ENCODE assay signal across 10 mouse cellular contexts in genomic region chr6:77213757-77214409, GRCm38 (mm10). TPM values are rescaled to one million over a fixed set of nuclear protein-coding genes. Genes with fewer than 3 reads are reported as not detected.
DNase-seq lines count a peak whose midpoint lies in the region; ATAC-seq lines count a peak whose summit lies in the region.
"Had no signal": no experiment of that assay in that cellular context is flagged by ENCODE, and none has a peak within 500 bp of the region (broad histone marks: within the 10 kb centered on the region; RNA-seq: fewer than 3 reads in every experiment).

No protein-coding gene starts in this region.

- DNase-seq in forebrain, embryonic 14.5 days (ENCODE audit: low spot score), result peak; percentile 27
- DNase-seq in cerebellum, adult 8-10 months, result peak; percentile 30
- peak; percentile 60 for DNase-seq in kidney, adult 11 months
- no peak for DNase-seq in right cerebral cortex, postnatal 25 days
- no peak for DNase-seq in right cerebral cortex, adult 18-20 months
- DNase-seq in urinary bladder, postnatal 4 days (ENCODE audit: low spot score in 2 of 2), result no peak

- ATAC-seq in forebrain, embryonic 14.5 days, result no peak
- ATAC-seq in forebrain, embryonic 12.5 days (ENCODE audit: low FRiP score), result no peak
- ATAC-seq in limb, embryonic 13.5 days (ENCODE audit: low FRiP score, low read depth), result no peak

- H3K9ac ChIP-seq in forebrain, embryonic 14.5 days (ENCODE audit: low read length), result no peak overlapping the region
- H3K9ac ChIP-seq in forebrain, embryonic 12.5 days, result no peak overlapping the region
- H3K9ac ChIP-seq in limb, embryonic 13.5 days, result no peak overlapping the region
- H3K9ac ChIP-seq: heart, embryonic 13.5 days; stomach, embryonic 15.5 days had no signal

- H3K27me3 ChIP-seq in forebrain, embryonic 14.5 days (replicated peaks; ENCODE audit: control insufficient read depth, insufficient read depth, low read length), result no peaks in the 10 kb centered on the region
- H3K27me3 ChIP-seq in forebrain, embryonic 12.5 days, result no peaks in the 10 kb centered on the region; the same call in 1 of the 2 replicates
- peaks cover 46% of the 10 kb centered on the region for H3K27me3 ChIP-seq in limb, embryonic 13.5 days
- H3K27me3 ChIP-seq: heart, embryonic 13.5 days; stomach, embryonic 15.5 days had no signal

- no peaks in the 10 kb centered on the region for H3K9me3 ChIP-seq in forebrain, embryonic 14.5 days (replicated peaks; ENCODE audit: control insufficient read depth, low read length)
- no peaks in the 10 kb centered on the region for H3K9me3 ChIP-seq in forebrain, embryonic 12.5 days
- H3K9me3 ChIP-seq in limb, embryonic 13.5 days, result no peaks in the 10 kb centered on the region
- H3K9me3 ChIP-seq: heart, embryonic 13.5 days; stomach, embryonic 15.5 days had no signal

- H3K4me2 ChIP-seq in forebrain, embryonic 14.5 days (ENCODE audit: low read length), result no peak overlapping the region
- H3K4me2 ChIP-seq in forebrain, embryonic 12.5 days, result no peak overlapping the region
- peak overlapping the region; percentile 14; the same call in 1 of the 2 replicates for H3K4me2 ChIP-seq in limb, embryonic 13.5 days (replicated peaks)
- H3K4me2 ChIP-seq: heart, embryonic 13.5 days; stomach, embryonic 15.5 days had no signal

- 18% methylated on average over 3 of the region's 3 CpGs for WGBS in forebrain, embryonic 14.5 days
- 29% methylated on average over 3 of the region's 3 CpGs for WGBS in forebrain, embryonic 12.5 days
- 2% methylated on average over 3 of the region's 3 CpGs for WGBS in limb, embryonic 13.5 days

- no peaks in the 10 kb centered on the region for H3K36me3 ChIP-seq in forebrain, embryonic 14.5 days (ENCODE audit: control insufficient read depth, insufficient read depth, low read length)
- no peaks in the 10 kb centered on the region for H3K36me3 ChIP-seq in forebrain, embryonic 12.5 days (replicated peaks)
- H3K36me3 ChIP-seq in limb, embryonic 13.5 days, result no peaks in the 10 kb centered on the region
- H3K36me3 ChIP-seq: heart, embryonic 13.5 days; stomach, embryonic 15.5 days had no signal

- no peak overlapping the region for H3K27ac ChIP-seq in forebrain, embryonic 14.5 days (ENCODE audit: low read depth, low read length)
- H3K27ac ChIP-seq in forebrain, embryonic 12.5 days, result no peak overlapping the region
- H3K27ac ChIP-seq in limb, embryonic 13.5 days, result no peak overlapping the region
- H3K27ac ChIP-seq: heart, embryonic 13.5 days; stomach, embryonic 15.5 days had no signal

- no peak overlapping the region for H3K4me3 ChIP-seq in forebrain, embryonic 14.5 days (ENCODE audit: low read depth, low read length)
- no peak overlapping the region for H3K4me3 ChIP-seq in forebrain, embryonic 12.5 days (replicated peaks)
- H3K4me3 ChIP-seq in limb, embryonic 13.5 days, result no peak overlapping the region
- H3K4me3 ChIP-seq: heart, embryonic 13.5 days; stomach, embryonic 15.5 days had no signal

- H3K4me1 ChIP-seq in forebrain, embryonic 14.5 days (ENCODE audit: control insufficient read depth, insufficient read depth, low read length), result peaks cover 4% of the 10 kb centered on the region
- H3K4me1 ChIP-seq in forebrain, embryonic 12.5 days, result peaks cover 7% of the 10 kb centered on the region
- peaks cover 11% of the 10 kb centered on the region for H3K4me1 ChIP-seq in limb, embryonic 13.5 days
- H3K4me1 ChIP-seq: heart, embryonic 13.5 days had no signal

RNA-seq across cellular contexts. Expression of gene Lrrtm1, which starts 28.6 kb away (rescaled TPM):
- polyA plus RNA-seq in forebrain, embryonic 14.5 days (2014; fragmentation: Nextera tagmentation; extraction: Ambion mirVana), result 29.6 and 40.2 TPM in 2 replicates
- 16.4 and 16.8 TPM in 2 replicates for polyA plus RNA-seq in forebrain, embryonic 12.5 days (2016; fragmentation: Nextera tagmentation; extraction: Ambion mirVana)
- polyA plus RNA-seq in limb, embryonic 13.5 days (2015; fragmentation: Nextera tagmentation; extraction: Ambion mirVana), result 8.9 and 10.5 TPM in 2 replicates

Comparison
In these comparisons a context has a peak if more than half of its experiments do, and no peak if none do; other contexts are left out.
1. DNase-seq: peak in forebrain, embryonic 14.5 days (single experiment), cerebellum, adult 8-10 months (single experiment) and kidney, adult 11 months (single experiment); none in right cerebral cortex, postnatal 25 days (single experiment), right cerebral cortex, adult 18-20 months (single experiment) and urinary bladder, postnatal 4 days (0 of 2).